Mouse (Mus musculus) liver, postnatal 0 days (tissue): Measurements from ENCODE around the gene Rhoq.

ENCODE experiments used
- CTCF ChIP-seq: sonication (generic); IDR thresholded peaks from 2 replicates; pipeline ENCODE4 v1.5.1; 2016; ENCODE audit warnings: antibody characterized with exemption, low read depth
- EP300 ChIP-seq: IDR thresholded peaks from 2 replicates; pipeline ENCODE4 v1.6.1; 2016; ENCODE audit warnings: antibody characterized with exemption, low read depth, mild to moderate bottlenecking

GRCm38 (mm10) chr17:87038496-87038895 is 75.6 kb downstream of the Rhoq start:
- TF ChIP-seq CTCF = no peak
- TF ChIP-seq EP300 = no peak
